Mouse (Mus musculus) cerebellum, postnatal 10 days (tissue): ENCODE data around the gene Cd300ld3.

Experiments used
- DNase-seq, 2 experiments: peaks; one replicate each; pipeline ENCODE4 v3.0.0; 2021; ENCODE audit warnings: mixed read lengths in 2 of 2

The Cd300ld3 gene

GRCm38 (mm10) chr11:115048259-115048658 lies at the start of gene Cd300ld3:
TSS of gene Cd300ld3 (minus strand) at chr11:115048409.
- no peak for DNase-seq

GRCm38 (mm10) chr11:115092140-115092539 lies 43.9 kb upstream of the Cd300ld3 start:
- DNase-seq, result no peak

GRCm38 (mm10) chr11:115091362-115091901 lies 43.2 kb upstream of the Cd300ld3 start, which contains the start of gene Rab37:
TSS of gene Rab37 (plus strand) at chr11:115091431.
- peak; percentile 22 to 28 for DNase-seq

- DNase-seq, result peak in 1 of 2 experiments; percentile 34
These were observed 41.6 kb upstream of the Cd300ld3 start for GRCm38 (mm10) chr11:115089853-115090252.

DNA sequence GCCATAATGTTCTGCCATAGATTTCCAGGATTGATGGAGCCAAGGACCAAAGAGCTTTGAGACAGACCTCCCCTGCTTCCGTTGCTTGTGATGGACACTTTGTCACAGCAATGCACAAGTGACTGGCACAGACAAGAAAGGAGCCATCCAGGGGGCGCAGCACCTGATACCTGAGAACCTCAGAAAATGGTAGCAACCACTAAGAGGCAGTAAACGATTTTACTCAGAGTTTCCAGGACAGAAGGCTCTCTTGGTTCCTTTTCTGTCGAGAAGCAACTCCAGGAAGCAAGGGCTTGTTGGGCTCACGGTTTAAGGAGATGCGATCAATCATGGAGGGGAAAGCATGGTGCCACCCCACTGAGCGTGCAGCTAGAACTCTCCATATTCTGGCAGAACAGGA lies 38.0 kb upstream of the Cd300ld3 start:
- DNase-seq, result no peak

GRCm38 (mm10) chr11:115085064-115085463 lies 36.9 kb upstream of the Cd300ld3 start:
- DNase-seq, result no peak

- DNase-seq, result peak; percentile 21 to 28
These were observed 36.4 kb upstream of the Cd300ld3 start for GRCm38 (mm10) chr11:115084595-115084994.

- DNase-seq, result peak; percentile 90 to 96
These were observed 35.3 kb upstream of the Cd300ld3 start for GRCm38 (mm10) chr11:115083376-115084139.

DNA sequence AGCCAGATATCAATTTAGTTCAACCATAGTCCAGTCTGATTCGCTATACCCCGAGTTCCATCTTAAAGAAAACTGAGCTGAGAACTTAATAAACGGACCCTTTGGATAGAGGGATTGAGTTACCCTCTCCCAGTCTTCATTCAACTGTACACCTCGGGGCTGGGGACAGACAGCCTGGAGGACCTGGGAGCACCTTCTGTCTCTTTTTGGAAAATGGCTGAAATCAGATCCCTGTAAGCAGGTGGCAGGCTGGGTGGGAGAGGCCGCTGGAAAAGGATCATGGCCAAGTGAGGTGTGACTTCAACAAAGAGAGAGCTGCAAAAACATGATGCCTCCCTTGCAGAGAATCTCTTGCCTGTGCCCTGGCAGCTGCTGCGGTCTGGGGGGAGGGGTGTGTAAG lies 34.0 kb upstream of the Cd300ld3 start:
- DNase-seq, result peak; percentile 38

DNA sequence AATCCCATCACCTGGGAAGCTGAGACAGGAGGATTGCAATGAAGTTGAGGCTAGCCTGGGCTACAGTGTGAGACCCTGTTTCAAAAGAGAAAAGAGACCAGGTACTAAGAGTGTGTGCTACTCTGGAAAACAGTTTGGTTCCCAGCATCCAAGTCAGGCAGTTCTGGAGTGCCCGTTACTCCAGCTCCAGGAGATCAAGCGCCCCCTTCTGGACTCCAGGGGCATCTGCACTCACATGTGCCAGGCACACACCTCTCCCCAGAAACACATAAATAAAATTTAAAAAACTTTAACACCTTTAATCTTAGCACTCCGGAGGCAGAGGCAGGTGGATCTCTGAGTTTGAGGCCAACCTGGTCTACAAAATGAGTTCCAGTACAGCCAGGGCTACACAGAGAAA lies 33.2 kb upstream of the Cd300ld3 start:
- no peak for DNase-seq

DNA sequence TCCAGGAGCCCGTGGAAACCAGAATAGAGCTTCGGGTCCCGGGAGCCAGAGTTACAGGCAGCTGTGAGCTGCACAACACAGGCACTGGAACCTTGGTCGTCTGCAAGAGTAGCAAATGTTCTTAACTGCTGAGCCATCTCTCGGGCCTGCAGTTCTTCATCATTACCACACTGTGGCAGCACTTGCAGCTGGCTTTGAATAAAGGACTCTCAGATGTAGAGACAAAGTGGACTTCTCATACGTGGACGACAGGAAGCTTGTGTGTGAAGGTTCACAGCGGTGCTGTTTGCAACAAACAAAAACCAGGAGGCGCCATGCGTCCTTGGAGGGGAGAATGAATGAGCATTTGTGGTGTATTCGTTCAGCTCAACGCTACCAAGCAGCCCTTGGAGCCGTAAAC lies 32.7 kb upstream of the Cd300ld3 start:
- peak; percentile 68 to 75 for DNase-seq

GRCm38 (mm10) chr11:115078680-115079079 lies 30.5 kb upstream of the Cd300ld3 start:
- no peak for DNase-seq

DNA sequence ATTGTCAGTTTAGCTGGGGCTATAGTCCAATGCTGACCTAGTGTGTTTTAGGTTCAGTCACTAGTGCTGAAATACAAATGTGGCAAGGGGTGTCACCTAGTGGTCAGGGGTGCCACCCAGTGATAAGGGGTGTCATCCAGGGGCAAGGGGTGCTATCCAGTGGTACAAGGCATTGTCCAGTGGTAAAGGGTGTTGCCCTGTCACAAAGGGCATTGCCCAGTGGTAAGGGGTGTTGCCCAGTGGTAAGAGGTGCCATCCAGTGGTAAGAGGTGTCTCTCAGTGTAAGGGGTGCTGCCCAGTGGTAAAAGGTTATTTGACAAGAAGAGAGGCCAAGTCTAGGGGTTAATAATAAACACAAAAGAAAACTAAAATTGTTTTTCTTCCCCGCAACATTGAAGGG lies 29.2 kb upstream of the Cd300ld3 start:
- DNase-seq, result no peak

- no peak for DNase-seq
These were observed 27.6 kb upstream of the Cd300ld3 start for GRCm38 (mm10) chr11:115075859-115076258.

- no peak for DNase-seq
These were observed 27.2 kb upstream of the Cd300ld3 start for GRCm38 (mm10) chr11:115075407-115075806.

DNA sequence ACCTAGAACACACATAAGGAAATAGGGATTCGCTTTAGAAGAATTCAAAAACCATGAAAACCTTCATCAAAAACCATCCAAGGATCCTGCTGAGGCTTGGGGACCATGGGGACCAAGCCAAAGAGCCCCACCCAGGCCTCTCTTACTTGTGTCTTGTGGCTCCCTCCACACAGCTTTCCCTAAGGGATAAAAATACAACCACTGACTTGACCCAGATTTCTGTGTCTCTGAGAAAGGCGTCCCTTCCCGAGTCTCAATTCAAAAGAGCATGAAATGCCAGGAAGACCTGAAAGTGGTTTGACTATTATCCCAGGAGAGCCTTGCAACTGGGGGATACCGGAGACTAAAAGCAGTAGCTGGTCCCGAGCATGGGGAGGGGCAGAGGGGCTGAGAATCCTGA lies 24.8 kb upstream of the Cd300ld3 start:
- DNase-seq, result no peak

GRCm38 (mm10) chr11:115071631-115072294 lies 23.6 kb upstream of the Cd300ld3 start:
- peak; percentile 43 to 64 for DNase-seq

GRCm38 (mm10) chr11:115071015-115071551 lies 22.9 kb upstream of the Cd300ld3 start:
- peak; percentile 62 to 63 for DNase-seq

DNA sequence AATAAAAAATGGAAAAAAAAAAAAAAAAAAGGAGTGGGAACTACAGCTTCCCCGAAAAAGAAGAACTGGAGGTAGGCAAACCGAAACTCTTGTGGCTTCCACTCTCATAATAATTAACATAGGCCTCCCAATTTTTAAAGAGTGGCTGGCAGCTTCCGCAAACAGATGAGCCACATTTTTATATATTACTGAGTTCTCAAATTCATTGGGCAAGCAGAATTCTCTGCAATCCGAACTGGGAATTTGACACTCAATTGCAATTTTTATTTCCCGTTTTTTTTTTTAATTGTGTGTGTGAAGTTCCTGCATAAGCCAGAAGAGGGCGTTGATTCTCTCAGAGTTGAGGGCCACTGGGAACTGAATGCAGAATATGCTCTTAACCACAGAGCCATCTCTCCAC lies 18.6 kb upstream of the Cd300ld3 start:
- no peak for DNase-seq

DNA sequence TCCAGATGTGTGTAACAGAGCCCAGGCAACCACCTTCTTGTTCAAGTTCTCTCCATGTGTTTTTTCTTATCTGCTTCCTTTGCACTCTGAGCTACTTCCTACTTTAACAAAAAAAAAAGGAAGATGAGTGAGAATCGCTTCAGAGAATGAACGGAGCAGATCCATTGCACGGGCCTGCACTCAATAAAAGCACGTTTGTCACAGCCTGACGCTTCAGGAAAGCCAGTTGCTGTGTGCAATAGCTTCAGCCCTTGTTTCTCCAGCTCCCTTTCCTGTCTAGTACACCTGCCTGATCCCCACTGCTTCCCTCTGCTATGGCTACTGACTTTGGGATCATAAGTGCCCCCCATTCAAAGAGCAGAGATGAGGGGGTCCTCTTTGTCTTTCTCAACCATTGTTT lies 13.9 kb upstream of the Cd300ld3 start, which contains the start of gene Cd300e:
TSS of gene Cd300e (minus strand) at position 101 of the 400 bp plus-strand sequence.
- no peak for DNase-seq

- DNase-seq, result no peak
These were observed 11.6 kb upstream of the Cd300ld3 start for GRCm38 (mm10) chr11:115059797-115060196.

GRCm38 (mm10) chr11:115058701-115059100 lies 10.5 kb upstream of the Cd300ld3 start:
- DNase-seq, result no peak

GRCm38 (mm10) chr11:115054537-115054936 lies 6.3 kb upstream of the Cd300ld3 start:
- DNase-seq, result no peak

DNA sequence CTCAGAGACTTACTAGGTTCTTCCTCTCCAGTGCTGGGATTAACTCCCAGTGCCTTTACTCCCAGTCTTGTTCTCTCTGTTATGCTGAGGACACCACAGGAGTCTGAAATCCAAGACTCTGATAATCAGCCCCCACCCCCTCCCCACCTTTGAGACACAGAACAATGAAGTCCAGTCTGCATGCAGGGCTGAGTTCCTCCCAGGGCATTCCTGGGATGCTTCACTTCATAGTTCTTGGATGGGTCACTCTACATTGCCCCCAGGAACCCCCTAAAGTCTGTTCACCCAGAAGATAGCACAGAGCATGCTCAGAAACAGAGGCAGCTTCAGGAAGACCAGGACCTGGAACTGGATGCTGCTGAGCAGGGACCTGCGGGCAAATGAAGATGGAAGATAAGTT lies 4.8 kb upstream of the Cd300ld3 start:
- DNase-seq, result no peak
